Mouse (Mus musculus) megakaryocyte, embryonic 14.5 days (primary cell): Measurements from ENCODE around the gene Aldh8a1.

Experiments
- FLI1 ChIP-seq: IDR thresholded peaks from 2 replicates; pipeline ENCODE4 v1.6.1; 2012; ENCODE audit warnings: low read length, inconsistent platforms, mixed read lengths
- GATA1 ChIP-seq: IDR thresholded peaks from 3 replicates; pipeline ENCODE4 v1.6.1; 2012; ENCODE audit warnings: mixed read lengths, low read length, inconsistent platforms, borderline replicate concordance

DNA sequence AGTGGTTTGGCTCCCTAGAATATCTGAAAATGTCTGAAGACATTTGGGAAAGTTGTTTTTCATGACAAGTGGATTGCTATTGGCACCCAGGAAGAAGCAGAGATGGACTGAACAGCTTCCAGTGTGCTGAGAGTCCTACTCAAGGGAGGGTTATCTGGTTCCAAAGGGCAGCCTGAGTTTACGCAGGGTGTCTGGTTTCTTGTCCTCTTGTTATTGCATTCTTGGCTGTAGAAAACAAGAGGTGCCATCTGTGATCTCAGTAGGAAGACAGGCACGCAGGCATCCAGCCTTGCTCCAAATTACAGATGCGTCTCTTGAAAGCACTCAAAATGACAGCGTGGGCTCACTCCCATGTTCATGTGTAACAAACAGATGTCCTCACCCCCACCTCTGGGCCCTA is 63.9 kb downstream of the Aldh8a1 start:
- no peak for TF ChIP-seq FLI1
- no peak for TF ChIP-seq GATA1
